ENCODE assay signal across 21 mouse cellular contexts in genomic region chr5:90245416-90245815, GRCm38 (mm10).
"Had no signal": no experiment of that assay in that cellular context is flagged by ENCODE, and none has a peak within 500 bp of the region (broad histone marks: within the 10 kb centered on the region; RNA-seq: fewer than 3 reads in every experiment).

No protein-coding gene starts in this region.

- H3K9ac ChIP-seq: liver, embryonic 15.5 days; liver, postnatal 0 days; lung, embryonic 15.5 days; midbrain, embryonic 13.5 days; midbrain, embryonic 15.5 days; neural tube, embryonic 13.5 days; neural tube, embryonic 15.5 days had no signal

- H3K9me3 ChIP-seq: liver, embryonic 15.5 days; lung, embryonic 15.5 days; megakaryocyte, embryonic 14.5 days; midbrain, embryonic 13.5 days; midbrain, embryonic 15.5 days; neural tube, embryonic 13.5 days; neural tube, embryonic 15.5 days had no signal

- H3K27ac ChIP-seq: liver, embryonic 15.5 days; lung, embryonic 15.5 days; macrophage; midbrain, embryonic 13.5 days; midbrain, embryonic 15.5 days; neural tube, embryonic 13.5 days; neural tube, embryonic 15.5 days had no signal

- ATAC-seq: liver, postnatal 0 days; lung, postnatal 0 days; midbrain, embryonic 13.5 days; midbrain, embryonic 15.5 days had no signal

- DNase-seq: liver, postnatal 0 days; lung, adult 2 months; lung, postnatal 14 days; lung, postnatal 36 days; retina, postnatal 1 day; right cerebral cortex, adult 18-20 months; right cerebral cortex, postnatal 25 days; right cerebral cortex, postnatal 4 days; spleen, adult 18-20 months; thymus, postnatal 14 days; thymus, postnatal 36 days had no signal

- H3K4me1 ChIP-seq: lung, embryonic 15.5 days; midbrain, embryonic 13.5 days; midbrain, embryonic 15.5 days; neural tube, embryonic 13.5 days; neural tube, embryonic 15.5 days had no signal

- H3K27me3 ChIP-seq: liver, embryonic 15.5 days; lung, embryonic 15.5 days; megakaryocyte, embryonic 14.5 days; midbrain, embryonic 13.5 days; midbrain, embryonic 15.5 days; neural tube, embryonic 13.5 days; neural tube, embryonic 15.5 days had no signal

- H3K4me3 ChIP-seq: liver, embryonic 15.5 days; lung, embryonic 15.5 days; megakaryocyte, embryonic 14.5 days; midbrain, embryonic 13.5 days; midbrain, embryonic 15.5 days; myocyte; neural tube, embryonic 13.5 days; neural tube, embryonic 15.5 days had no signal
